Mouse (Mus musculus) embryo, embryonic 11 days (tissue): ENCODE measurements at regions not wholly inside any gene's neighbourhood (a gene's known extent, or its start where the extent isn't known, plus 50 kb on each side); places are given as distances from the start of the nearest gene placed in this dataset.
A peak's percentile ranks its signal among the peaks of the same experiment; 100 is the strongest.

Source experiments
- DNase-seq: peaks from one replicate; pipeline ENCODE4 v3.0.0-alpha.2; 2015

DNA sequence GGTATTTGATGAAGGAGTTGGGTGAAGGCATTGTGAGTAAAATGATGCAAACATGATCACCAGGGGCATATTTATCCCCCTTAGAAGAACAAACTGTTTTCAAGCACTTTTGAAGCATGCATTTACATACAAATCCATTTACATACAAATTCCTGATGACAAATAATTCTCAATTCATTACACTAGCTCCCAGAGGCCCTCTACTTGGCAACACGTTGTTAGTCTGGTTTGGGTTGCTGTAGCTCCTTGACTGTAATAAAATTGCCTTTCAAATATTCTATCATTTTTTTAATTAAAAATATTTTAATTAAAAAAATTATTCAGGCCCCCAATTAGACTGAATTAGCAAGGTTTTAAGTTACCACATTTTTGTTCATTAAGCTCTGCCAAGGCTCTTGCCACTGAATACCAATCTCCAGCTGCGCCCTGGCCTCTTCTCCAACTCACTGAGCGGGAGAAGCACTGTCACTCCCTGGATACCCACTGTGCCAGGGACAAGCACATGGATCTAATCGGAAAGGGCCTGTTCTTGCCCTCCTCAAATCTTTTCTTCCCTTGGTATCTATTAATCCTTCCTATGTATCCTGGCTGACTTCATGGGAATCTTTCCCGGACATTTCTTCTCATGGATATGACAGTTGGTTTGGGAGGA lies 147.1 kb upstream of the Pou3f4 start:
- no peak for DNase-seq

DNA sequence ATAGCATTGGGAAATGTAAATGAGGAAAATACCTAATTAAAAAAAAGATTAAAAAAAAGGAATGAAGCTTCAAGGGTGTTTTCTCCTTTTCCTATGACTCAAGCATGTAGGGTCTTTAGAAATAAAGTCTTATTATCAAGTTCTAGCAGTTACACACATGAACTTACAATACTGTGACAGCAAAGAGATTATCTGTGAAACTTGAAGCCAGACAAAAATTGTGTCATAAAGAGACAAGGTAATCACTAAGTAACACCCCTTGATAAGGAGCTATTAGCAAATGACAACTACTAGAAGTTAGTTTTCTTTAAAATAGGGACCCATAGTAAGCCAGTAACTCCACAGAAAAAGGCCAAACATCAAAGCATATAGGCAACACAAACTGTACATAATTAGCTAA lies 140.9 kb upstream of the Pou3f4 start:
- no peak for DNase-seq

DNA sequence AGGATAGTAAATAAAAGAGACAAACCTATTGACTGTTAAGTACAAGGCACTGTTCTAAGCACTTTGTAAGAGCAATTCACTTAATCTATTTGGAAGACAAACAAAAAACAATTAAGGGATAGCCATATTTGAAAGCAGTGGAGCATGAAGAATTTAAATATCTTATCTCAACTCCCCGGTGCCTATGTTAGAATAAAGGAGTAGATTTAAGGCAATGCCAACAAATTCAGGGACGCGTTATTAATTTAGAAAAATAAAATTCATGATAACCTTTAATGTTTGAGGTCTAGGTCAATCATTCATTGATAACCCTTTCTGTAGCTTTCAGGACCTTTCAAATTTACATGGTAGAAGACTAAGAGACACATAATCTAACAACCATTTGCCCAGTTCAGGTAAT lies 135.5 kb upstream of the Pou3f4 start:
- no peak for DNase-seq

DNA sequence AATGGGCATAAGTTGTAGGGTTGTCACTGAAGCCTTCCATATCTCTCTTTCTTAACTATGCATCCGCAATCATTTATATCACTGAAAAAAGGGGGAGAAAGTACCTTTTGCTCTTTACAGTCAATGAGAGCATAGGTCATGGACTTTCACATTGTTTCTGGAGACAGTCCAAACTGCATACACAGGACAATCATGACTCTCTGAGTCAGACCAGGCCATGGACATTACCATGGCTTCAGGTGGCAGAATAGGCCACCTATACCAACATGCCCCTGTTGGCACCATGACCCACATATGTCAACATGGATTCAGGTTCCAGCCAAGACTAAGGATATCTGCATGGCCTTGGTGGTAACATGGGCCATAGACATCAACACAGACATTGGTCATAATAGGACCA lies 133.5 kb upstream of the Pou3f4 start:
- no peak for DNase-seq

DNA sequence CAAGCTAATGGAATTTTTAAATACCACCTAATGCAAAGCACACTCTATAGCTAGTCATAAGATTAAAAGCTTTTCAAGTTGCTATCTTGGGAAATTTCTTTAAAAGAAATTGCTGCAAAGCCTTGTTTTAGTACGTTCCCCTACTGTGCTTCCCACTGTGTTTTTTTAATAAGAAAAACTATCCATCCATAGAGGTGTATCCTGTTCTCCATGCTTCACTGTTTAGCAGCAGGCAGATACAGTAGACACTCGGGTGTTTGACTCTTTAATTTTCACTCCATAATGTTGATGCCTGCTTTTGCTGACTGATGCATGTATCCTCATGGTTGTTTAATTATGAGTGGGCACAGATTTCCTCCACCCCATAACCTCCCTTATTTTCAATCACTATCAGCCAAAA lies 113.6 kb upstream of the Pou3f4 start:
- DNase-seq = no peak

DNA sequence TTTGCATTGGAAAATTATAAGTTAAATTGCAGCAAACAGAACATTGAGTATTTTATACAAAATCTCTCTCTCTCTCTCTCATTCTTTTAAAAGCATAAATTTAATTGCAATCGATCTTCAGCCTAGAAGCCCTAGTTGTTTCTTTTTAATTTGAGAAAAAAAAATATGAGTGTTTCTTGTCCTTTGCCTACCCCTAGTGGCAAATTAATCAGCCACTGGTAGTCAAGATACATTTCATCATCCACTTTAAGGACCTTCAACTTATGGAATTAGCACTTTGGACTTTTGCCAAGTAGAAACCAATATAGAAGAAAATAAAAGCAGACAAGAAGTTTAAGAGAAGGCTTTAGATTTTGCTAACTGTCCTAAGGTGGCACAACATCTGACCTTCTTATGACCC lies 99.9 kb upstream of the Pou3f4 start:
- DNase-seq = no peak

DNA sequence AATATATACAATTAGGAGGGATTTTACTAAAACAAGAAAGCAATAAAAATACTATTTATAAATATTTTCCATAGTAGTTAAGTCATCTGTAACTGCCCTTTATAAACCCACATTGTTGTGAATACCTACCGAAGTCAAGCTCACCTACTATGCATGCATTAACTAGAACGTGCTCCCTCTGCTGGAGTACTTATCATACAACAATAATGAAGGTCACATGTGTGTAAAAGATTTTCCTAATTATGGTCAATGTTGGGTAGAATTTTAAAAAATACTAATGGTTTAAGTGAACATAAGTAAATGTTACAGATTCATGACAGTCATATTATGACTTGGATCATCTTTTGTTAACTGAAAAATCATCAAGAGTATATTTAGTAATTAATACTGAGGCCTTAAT lies 50.0 kb upstream of the Pou3f4 start:
- peak; percentile 0 for DNase-seq
